Mouse (Mus musculus): ENCODE data around the gene Hbq1a.
A peak's percentile ranks its signal among the peaks of the same experiment; 100 is the strongest.
"Not testable (repeated sequence)": the region's sequence is repeated elsewhere in the genome, so short reads cannot be mapped to it uniquely, and the experiment has no call there.

The Hbq1a gene

DNA sequence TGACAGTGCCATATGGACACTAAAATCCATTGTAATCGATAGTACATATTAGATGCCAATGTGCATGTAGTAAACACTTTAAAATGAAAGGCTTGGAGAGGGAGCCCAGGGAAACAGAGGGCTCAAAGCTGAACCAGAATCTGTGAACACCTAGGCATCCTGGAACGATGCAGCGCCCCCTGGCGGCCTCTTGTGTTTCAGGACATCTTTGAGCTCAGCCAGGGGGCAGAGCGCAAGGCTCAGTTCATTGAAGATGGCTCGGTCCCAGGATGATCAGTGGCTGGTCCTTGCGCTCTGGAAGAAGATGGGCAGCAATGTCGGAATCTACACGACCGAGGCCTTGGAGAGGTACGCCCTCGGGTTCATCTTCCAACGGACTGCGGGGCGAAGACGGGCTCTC, at the start of gene Hbq1a:
Gene Hbq1a, plus strand, starts transcription at position 205 of the 400 bp plus-strand sequence.
- DNase-seq (ENCODE audit: low spot score): peak; percentile 41

DNA sequence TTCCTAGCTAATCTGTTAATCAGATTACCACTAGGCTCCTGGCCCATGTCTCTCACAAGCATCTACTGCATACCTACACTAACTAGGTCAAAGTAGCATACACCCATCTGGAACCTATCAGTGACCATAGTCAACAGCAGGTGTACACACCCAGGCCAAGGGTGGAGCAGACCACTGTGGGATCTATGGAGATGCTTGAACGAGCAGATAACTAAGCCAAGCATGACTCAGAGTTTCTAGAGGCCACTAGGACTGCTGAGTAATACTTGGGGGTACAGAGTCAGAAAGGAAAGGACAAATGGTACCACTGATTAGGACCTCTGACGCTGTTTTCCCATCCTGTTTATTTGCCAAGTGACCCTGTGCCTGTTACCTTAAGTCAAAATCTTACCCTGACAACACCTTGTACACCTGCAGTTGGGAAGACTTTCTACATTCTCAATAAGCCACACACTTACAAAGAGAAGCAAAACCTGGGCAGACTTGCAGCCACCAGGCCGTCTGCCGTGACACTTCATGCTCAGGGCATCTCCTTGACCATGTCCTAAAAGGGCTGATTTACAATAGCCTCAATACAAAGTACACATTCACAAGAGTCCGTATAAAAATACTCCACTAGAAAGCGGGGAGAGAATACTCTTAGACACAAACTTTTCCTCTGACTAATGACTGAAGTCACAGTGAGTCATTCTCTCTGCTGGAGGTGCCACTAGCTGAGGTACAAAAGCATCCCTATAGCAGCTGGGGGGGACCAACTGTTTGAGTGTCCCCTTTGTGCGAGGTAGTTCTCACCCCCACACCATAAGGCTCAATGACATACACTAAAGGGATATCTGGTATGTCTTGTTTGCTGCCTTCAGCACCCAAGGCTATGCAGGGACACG, 48.7 kb upstream of the Hbq1a start:
- DNase-seq (ENCODE audit: low spot score): no peak

DNA sequence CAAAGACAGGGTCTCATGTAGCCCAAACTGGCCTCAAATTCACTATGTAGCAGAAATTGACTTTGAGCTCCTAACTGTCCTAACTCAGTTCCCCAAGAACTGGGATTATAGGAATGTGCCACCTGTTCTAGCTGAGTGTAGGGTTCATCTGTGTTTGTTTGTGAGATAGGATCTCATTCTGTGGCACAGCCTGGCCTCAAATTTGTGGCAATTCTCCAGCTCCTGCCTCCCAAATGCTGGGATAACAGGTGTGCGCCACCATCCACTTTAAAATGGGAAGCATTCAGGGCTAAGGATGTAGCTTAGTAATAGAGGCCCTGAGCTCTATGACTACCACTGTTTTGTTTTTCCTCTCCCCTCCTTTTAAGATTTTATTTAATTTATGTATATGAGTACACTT, 46.7 kb upstream of the Hbq1a start:
- no peak for DNase-seq (ENCODE audit: low spot score)

DNA sequence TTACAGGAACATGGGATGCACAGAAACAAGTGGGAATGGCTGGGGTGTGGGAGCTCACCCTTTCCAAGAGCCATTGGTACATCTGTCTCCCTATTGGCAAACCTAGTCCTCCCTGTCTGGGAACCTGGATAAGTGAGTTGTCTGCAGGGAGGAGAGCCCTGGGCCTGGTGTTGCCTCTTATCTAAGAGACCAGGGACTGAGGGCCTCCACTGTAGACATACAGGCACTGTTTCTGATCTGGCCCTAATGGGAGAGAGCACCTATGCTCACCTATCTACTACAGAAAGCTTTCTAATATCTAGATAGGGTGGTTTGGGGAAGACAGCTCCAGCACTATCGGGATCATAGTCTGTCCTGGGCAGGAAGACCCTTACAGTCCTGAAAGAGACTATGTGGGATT, 43.7 kb upstream of the Hbq1a start:
- no peak for DNase-seq (ENCODE audit: low spot score)

DNA sequence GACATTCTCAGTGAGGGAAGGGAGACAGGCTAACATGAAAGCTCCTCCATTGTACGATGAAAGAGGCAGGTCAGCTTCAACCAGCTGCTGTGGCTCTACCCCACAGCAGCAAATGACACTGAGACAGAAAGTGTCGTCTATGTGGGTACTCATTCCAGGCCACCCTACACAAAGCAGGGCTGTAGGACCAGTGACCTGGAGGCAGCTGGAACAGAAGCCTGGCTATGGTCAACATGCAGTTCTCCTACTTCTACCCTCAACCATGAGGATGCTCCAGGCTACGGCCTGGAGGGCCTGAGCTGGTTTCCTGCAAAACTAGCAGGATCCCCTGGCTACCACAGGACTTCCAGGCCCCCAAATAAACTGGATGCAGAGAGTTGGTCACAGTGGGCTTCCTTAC, 43.3 kb upstream of the Hbq1a start:
- no peak for DNase-seq (ENCODE audit: low spot score)

DNA sequence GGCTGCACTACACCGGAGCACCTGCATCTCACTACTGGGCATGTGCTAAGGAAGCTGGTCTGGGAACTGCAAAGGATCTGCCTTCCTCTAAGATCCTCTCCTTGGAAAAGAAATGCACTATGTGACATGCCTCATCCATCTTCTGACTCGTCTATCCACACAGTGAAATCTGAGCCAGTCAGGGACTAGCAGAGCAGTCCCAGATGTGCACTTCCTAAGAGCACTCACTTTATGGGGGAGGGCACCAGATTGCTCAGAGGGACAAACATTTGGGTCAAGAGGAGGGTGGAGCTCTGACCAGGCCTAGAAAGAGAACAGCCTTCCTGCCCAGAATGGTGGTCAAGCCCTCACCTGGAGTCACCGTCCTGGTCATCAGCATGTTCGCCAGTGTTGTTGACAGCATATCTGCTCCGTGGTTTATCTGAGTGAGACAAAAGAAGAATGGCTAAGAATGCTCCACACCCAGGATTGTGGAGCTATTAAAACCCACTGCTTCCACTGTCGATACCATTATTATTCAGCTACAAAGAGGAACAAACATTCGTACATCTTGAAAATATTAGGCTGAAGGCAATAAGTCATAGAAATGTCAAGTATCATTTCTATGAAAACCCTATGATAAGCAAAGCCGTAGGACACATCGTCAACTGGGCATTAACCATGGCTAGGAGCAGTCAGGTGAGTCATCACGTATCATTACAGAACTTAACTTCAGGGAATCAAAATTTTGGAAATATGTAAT, 37.0 kb upstream of the Hbq1a start:
- no peak for DNase-seq (ENCODE audit: low spot score)

DNA sequence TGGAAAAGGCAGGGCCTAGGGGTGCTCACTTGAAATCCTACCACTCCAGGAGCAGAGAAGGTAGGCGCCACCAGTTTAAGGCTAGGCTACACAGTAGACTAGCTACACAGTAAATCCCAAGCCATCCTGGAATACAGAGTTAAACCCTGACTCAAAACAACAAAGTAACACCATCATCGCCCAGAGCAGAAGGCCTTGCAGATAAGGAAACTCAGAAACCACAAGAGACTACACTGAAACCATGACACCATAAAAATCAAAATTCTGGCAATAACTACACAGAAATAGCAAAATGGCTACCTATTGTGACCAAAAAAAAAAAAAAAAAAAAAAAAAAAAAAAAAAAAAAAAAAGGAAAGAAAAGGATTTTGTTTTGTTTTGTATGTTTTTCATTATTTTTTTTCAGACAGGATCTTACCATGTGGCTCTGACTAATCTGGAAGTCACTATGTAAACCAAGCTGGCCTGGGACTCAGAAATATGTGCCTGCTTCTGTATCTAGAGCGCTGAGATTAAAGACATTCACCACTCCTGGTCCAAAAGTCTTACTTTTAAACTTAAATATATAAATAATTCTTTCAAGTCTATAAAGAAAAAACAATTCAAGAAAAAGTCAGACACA, 34.6 kb upstream of the Hbq1a start:
- no peak for DNase-seq (ENCODE audit: low spot score)

DNA sequence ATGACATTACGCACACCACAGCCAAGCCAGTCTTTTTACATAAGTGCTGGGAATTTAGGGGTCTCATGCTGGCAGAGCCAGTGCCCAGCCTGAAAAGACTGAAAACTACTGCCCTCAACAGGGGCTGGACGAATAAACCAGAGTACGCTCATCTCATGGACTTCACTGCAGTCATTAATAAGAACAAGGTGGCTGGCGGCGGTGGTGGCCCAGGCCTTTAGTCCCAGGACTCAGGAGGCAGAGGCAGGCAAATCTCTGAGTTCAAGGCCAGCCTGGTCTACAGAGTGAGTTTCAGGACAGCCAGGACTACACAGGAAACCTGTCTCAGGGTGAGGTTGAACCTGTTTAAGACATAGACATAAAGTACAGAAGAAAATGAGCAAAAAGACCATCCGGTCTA, 33.7 kb upstream of the Hbq1a start:
- DNase-seq (ENCODE audit: low spot score): no peak

DNA sequence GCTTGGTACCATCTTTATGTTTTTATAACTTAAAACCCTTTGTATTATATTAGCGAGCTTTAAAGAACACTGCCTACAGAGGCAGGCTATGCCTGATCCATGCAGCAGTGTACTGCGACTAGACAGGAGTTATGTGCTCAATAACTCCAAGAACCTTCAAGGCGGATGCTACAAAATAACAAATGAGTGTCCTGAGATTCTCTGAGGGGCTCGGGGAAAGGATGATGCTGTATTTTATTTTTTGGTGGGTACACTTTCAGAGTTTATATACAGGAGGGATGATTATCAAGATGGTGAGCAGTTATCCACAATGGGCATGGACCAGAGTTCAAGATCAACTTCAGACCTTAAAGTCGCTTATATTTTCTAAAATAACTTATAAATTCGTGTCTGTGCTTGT, 33.1 kb upstream of the Hbq1a start:
- peak; percentile 11 for DNase-seq (ENCODE audit: low spot score)

DNA sequence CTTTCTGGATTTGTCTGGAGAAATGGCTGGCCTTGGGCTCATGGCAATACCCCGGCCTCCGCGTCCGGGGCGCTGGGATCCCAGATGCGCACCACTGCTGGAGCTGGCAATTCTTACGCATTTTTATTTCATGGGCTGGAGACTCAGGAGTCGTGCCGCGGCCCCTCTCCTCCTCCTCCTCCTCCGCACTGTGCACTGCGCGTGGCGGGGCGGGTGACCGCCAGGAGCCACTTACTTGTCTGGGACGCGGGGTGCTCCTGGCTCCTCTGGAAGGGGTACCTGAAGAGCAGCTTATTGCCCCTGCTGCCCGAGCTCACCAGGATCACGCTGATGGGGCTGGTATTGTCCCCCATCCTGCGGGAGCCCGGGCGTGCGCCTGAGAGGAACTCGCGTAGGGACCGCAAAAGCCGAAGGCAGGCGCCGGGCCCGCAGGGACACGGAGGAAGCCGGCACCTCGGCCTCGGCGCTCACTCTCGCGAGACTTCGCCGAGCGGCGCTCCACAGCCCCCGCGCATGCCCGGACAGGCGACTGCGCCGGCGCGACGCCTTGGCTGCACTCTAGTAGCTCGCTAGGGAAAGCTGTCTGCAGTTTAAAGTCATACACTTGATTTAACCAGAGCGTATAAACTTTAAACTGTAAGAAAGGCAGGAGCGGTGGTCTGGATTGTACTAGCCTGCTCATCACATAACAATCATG, 32.5 kb upstream of the Hbq1a start, which contains the start of gene Nprl3:
Gene Nprl3, minus strand, starts transcription at position 520 of the 697 bp plus-strand sequence.
- DNase-seq (ENCODE audit: low spot score): peak; percentile 97

DNA sequence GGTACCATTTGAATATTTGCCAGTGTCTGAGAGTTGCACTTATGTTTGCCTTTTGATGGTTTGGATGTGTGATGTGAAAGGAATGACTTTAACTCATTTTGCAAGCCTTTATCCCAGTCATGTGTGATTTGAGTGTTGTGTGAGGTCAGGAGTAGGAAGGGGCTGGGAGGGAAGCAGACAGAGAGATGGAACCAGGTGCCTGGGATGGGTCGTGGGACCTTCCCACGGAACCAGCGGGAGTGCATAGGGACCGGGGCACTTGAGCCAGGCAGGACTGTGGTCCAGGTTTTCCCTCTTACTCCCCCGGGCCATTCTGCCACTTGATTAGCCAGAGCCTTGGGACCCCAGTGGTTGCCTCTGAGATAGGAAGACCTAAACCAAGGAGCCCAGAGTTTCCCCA, 31.9 kb upstream of the Hbq1a start:
- peak; percentile 14 for DNase-seq (ENCODE audit: low spot score)

DNA sequence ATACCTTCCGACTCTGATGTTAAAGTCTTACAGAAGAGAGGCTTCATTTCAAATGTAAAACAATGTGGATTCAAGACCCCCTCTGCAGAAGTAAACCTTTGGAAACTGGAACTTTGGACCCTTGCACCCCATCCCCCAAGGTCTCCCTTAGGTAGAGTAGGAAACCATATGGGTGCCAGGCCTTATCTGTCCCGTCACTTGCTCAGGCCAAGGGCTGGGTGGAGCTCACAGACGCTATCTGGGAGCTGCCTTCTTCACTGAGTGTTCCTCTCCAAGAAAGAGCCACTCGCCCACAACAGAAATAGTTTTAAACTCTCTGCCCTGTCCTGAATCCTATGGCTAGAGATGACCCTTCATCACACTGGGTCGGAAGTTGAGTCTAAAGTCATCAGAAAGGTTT, 30.9 kb upstream of the Hbq1a start:
- no peak for DNase-seq (ENCODE audit: low spot score)

DNA sequence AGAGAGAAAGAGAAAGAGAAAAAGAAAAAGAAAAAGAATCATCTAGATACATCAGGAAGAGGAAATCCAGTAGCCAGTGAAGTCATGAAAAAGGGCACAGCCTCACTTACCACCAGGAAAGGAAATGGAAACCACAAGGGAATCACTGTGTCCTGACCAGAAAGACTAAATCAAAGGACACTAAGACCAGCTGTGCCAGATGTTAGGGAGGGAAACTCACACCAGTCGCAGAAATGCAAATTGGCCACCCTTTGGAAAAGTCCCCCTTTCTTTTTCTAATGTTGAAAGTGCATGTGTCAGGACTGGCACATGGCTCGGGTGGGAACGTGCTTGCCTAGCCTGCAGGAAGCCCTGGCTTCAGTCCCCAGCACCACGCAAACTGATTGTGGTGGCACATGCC, 28.7 kb upstream of the Hbq1a start:
- DNase-seq (ENCODE audit: low spot score): no peak

DNA sequence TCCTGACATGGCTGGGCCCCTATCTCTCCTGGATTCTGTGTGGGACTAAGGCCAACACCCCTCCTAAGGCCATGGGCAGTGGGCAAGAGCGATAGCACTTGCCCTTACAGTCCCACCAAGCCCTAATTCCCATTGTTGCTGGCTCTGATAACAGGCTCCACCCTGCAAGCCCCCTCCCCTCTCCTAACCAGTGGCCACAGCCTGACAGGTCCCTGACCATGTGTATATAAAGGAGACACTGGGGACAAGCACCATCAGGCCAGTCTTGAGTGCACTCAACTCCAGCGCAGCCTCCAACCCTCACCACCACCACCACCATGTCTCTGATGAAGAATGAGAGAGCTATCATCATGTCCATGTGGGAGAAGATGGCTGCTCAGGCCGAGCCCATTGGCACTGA, 23.5 kb upstream of the Hbq1a start, which contains the start of gene Hba-x:
Gene Hba-x, plus strand, starts transcription at position 54 of the 400 bp plus-strand sequence.
- no peak for DNase-seq (ENCODE audit: low spot score)

DNA sequence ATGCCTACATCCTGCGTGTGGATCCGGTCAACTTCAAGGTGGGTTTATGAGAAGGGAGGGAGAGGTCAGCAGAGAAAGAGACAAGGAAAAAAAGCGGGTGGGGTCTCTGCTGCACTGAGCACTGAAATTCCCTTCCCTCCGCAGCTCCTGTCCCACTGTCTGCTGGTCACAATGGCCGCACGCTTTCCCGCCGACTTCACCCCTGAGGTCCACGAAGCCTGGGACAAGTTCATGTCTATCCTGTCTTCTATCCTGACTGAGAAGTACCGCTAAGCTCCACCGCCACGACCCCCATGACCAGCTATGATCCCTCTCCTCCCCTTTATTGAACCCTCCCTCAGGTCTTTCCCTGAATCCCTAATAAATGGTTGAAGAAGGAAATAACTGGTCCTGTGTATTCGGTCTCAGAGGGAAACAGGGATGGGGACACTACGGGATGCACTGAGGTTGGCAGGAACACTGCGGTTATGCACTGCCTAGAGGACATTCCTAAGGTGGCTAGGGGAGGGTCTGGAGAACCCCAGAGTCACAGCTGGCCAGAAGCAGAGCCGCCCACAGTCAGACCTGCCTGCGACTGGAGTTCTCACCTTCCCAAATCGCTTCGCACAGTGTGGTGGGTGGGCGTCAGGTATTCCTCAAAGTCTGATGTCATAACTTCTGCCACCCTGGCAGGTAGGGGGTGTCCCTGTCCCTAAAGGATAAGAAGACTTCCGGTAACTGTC, 22.0 kb upstream of the Hbq1a start:
- no peak for DNase-seq (ENCODE audit: low spot score)

DNA sequence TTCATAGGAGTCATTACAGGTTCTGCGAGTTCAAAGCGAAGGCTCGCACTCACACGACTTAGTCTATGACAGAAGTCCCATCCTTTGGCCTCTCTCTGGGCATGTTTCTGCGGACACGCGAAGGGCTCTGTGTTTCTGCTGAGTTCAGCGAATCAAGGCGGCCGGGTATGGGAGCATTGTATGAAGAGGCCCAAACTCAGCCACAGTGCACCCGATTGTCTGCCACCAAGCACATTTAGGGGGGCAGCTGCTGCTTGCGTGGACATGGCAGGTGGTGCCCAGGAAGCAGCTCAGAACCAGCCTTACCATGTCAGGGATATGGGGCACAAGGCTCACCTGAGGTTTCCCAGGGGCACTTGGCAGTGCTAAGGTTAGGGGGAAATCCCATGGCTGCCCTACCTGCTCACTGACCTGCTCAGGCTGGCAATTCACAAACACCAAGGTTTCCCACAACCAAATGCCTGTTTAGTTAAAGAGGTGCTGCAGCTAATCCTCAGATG, 21.4 kb upstream of the Hbq1a start:
- no peak for DNase-seq (ENCODE audit: low spot score)

DNA sequence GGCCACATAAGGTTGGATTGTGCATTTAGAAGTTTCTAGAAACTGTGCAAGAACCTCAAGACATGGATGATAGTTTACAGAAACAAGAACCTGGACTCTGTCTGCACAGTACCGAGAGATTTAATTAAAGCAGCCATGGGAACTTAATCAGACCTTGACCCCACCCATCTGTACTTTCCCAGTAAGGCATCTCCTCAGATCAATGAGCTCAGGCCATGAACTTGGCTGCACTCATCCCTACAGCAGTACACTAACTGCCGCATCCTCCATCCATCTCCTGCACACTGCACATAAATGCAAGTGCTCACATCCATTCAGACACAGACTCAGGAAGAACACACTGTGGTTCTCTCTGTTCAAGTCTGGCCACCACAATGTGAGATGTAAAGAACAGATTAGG, 19.2 kb upstream of the Hbq1a start:
- DNase-seq (ENCODE audit: low spot score): no peak

DNA sequence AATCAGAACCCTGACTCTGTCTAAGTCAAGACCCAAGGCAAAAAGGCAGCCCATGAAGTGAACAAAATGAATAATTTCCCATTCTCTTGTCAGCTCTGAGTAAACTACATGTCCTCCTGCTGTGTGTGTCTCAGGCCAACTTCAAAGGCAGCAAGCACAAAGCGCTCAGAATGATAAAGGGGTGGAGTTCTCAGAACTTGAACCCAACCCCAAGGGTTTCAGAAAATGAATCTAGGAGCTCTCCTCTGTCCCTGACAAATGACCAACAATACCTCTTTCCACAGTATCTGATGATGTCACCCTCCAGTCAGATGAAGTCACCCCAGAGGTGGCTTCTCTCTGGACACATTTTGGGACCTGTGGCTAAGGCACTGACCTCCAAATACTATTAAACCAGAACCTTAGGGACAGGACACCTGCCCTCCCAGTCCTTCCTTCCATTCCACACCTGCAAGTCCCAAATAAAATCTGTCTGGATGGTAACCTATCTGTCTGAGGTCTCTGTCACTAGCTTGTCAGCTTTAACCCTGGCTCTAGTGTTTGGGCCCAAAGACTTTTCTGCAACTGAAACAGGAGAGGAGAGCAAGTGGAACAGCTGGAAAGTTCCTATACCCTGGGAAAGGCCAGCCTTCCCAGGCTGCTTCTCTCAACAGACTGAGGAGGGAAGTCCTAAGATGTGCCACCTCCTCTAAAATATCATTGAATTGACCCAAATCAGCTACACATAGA, 18.3 kb upstream of the Hbq1a start:
- DNase-seq (ENCODE audit: low spot score): no peak

DNA sequence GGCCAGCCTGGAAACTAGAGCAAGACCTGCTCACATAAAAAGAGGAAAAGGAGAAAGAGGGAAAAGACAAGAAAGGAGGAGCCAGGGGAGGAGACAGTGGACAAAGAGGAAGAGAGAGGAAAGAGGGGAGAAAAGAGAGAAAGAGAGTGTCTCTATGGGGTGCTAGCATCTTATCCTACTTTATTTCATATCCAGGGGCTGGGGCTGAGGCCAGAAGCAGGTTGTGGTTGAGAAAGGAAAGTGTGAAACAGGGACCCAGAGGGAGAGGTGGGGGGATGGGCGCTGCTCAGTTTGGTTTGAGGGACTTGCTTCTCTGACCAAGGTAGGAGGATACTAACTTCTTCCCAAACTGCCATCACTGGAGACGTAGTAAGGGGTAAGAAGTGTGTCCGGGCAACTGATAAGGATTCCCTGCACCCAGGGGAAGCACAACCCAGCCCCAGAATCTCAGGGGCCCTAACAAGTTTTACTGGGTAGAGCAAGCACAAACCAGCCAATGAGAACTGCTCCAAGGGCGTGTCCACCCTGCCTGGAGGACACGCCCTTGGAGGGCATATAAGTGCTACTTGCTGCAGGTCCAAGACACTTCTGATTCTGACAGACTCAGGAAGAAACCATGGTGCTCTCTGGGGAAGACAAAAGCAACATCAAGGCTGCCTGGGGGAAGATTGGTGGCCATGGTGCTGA, 16.6 kb upstream of the Hbq1a start, which contains the start of gene Hba-a1:
Gene Hba-a1, plus strand, starts transcription at position 421 of the 687 bp plus-strand sequence.
- not testable (repeated sequence) for DNase-seq (ENCODE audit: low spot score)

DNA sequence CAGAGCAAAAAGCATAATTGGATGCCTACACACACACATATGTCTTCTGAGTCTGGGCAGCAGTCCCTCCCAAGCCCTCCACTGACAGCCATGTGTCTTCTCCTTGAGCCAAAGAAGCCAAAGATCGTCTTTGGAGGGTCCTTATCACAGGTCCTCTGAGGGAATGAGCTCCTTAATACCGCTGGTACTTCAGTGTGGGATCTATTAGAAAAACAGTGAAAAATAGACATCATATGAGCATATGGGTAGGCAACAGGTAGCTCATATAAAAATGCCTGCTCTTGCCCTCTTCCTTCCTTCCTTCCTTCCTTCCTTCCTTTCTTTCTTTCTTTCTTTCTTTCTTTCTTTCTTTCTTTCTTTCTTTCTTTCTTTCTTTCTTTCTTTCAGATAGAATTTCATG, 15.3 kb upstream of the Hbq1a start:
- DNase-seq (ENCODE audit: low spot score): not testable (repeated sequence)

Measured in retina, embryonic 14.5 days (tissue).